Mouse (Mus musculus) heart, embryonic 13.5 days (tissue): ENCODE results near the gene Gm9817. TPM values are rescaled to one million over a fixed set of nuclear protein-coding genes. Genes with fewer than 3 reads are reported as not detected.

Experiments
- ATAC-seq: fragments of 200-750 bp; cut with Nextera tagmentation; 2 replicates; pipeline ENCODE4 v1.8.0; 2017; ENCODE audit warnings: moderate TSS enrichment; ENCODE audit not compliant: insufficient number of reproducible peaks, low FRiP score, low TSS enrichment; ENCODE audit errors: extremely low read depth
- H3K27ac ChIP-seq: fragments of 300-500 bp; sonication (generic); replicated peaks from 2 replicates; pipeline ENCODE4 v1.5.1; 2015; ENCODE audit warnings: moderate library complexity, mild to moderate bottlenecking, inconsistent platforms
- H3K27me3 ChIP-seq: fragments of 300-500 bp; sonication (generic); replicated peaks from 2 replicates; pipeline ENCODE4 v1.6.1; 2015; ENCODE audit warnings: mild to moderate bottlenecking, inconsistent platforms
- H3K36me3 ChIP-seq: fragments of 300-500 bp; sonication (generic); 2 replicates; pipeline ENCODE4 v1.6.1; 2015; ENCODE audit warnings: mild to moderate bottlenecking, inconsistent platforms
- H3K4me1 ChIP-seq: fragments of 300-500 bp; sonication (generic); 2 replicates; pipeline ENCODE4 v1.6.1; 2015; ENCODE audit warnings: inconsistent platforms
- H3K4me2 ChIP-seq: fragments of 300-500 bp; sonication (generic); 2 replicates; pipeline ENCODE4 v1.6.1; 2015; ENCODE audit warnings: inconsistent platforms, mild to moderate bottlenecking, moderate library complexity
- H3K4me3 ChIP-seq: fragments of 300-500 bp; sonication (generic); 2 replicates; pipeline ENCODE4 v1.5.1; 2015; ENCODE audit warnings: moderate library complexity, mild to moderate bottlenecking, inconsistent platforms
- H3K9ac ChIP-seq: fragments of 300-500 bp; sonication (generic); 2 replicates; pipeline ENCODE4 v1.6.1; 2015; ENCODE audit warnings: inconsistent platforms, mild to moderate bottlenecking, moderate library complexity
- H3K9me3 ChIP-seq: fragments of 300-500 bp; sonication (generic); 2 replicates; pipeline ENCODE4 v1.6.1; 2016; ENCODE audit warnings: inconsistent platforms
- WGBS: fragments of 180-500 bp; shearing (Covaris S2); methylation state at CpG from one replicate; pipeline ENCODE4 v1.1.7; 2015; ENCODE audit warnings: mixed read lengths; 5-methylcytosine and 5-hydroxymethylcytosine counted together
- polyA plus RNA-seq: library from polyadenylated mRNA; unstranded; fragments of >200 nt; fragmentation: Nextera tagmentation; extraction: Ambion mirVana; gene quantifications from 2 replicates; pipeline ENCODE4 v1.2.1, GENCODE M21; 2015

Gene Gm9817
- polyA plus RNA-seq, 1 experiment from 2014 or later = 0.12 TPM

- no peak overlapping the region for H3K27ac ChIP-seq
- H3K9me3 ChIP-seq = no peaks in the 10 kb centered on the region
- 63% methylated on average over 13 of the region's 13 CpGs for WGBS
- H3K36me3 ChIP-seq = no peaks in the 10 kb centered on the region
- no peak overlapping the region for H3K4me3 ChIP-seq
- no peak for ATAC-seq
- H3K27me3 ChIP-seq = no peaks in the 10 kb centered on the region
- no peak overlapping the region for H3K9ac ChIP-seq
- H3K4me2 ChIP-seq = no peak overlapping the region
- peaks cover 17% of the 10 kb centered on the region for H3K4me1 ChIP-seq
These were observed 11.4 kb downstream of the Gm9817 start for GRCm38 (mm10) chr13:45089846-45090245.

GRCm38 (mm10) chr13:45092816-45093215, 14.3 kb downstream of the Gm9817 start:
- Histone ChIP-seq H3K4me2 (no peak overlapping the region), H3K27me3 (no peaks in the 10 kb centered on the region), H3K27ac (no peak overlapping the region), H3K9me3 (no peaks in the 10 kb centered on the region), H3K36me3 (no peaks in the 10 kb centered on the region), H3K4me3 (no peak overlapping the region), H3K9ac (no peak overlapping the region), H3K4me1 (peaks cover 17% of the 10 kb centered on the region)
- 66% methylated on average over 4 of the region's 4 CpGs for WGBS
- no peak for ATAC-seq

GRCm38 (mm10) chr13:45095028-45095427, 16.5 kb downstream of the Gm9817 start:
- no peak overlapping the region for H3K9ac ChIP-seq
- 78% methylated on average over 9 of the region's 9 CpGs for WGBS
- ATAC-seq = no peak
- H3K36me3 ChIP-seq = no peaks in the 10 kb centered on the region
- no peaks in the 10 kb centered on the region for H3K9me3 ChIP-seq
- H3K27me3 ChIP-seq = no peaks in the 10 kb centered on the region
- H3K4me3 ChIP-seq = no peak overlapping the region
- no peak overlapping the region for H3K27ac ChIP-seq
- no peaks in the 10 kb centered on the region; the same call in 1 of the 2 replicates for H3K4me1 ChIP-seq
- no peak overlapping the region for H3K4me2 ChIP-seq

- WGBS = 64% methylated on average over 10 of the region's 10 CpGs
- Histone ChIP-seq H3K9me3 (no peaks in the 10 kb centered on the region), H3K4me2 (no peak overlapping the region), H3K27ac (no peak overlapping the region), H3K4me3 (no peak overlapping the region), H3K27me3 (no peaks in the 10 kb centered on the region), H3K4me1 (no peaks in the 10 kb centered on the region), H3K9ac (no peak overlapping the region), H3K36me3 (no peaks in the 10 kb centered on the region)
- ATAC-seq = no peak
These were observed 21.2 kb downstream of the Gm9817 start for GRCm38 (mm10) chr13:45099582-45100229.

- Histone ChIP-seq H3K9me3 (no peaks in the 10 kb centered on the region), H3K4me2 (no peak overlapping the region), H3K27me3 (no peaks in the 10 kb centered on the region), H3K4me1 (no peaks in the 10 kb centered on the region), H3K4me3 (no peak overlapping the region), H3K36me3 (no peaks in the 10 kb centered on the region), H3K9ac (no peak overlapping the region), H3K27ac (no peak overlapping the region)
- 66% methylated on average over 3 of the region's 3 CpGs for WGBS
- no peak for ATAC-seq
These were observed 28.0 kb downstream of the Gm9817 start for GRCm38 (mm10) chr13:45106480-45106879.

GRCm38 (mm10) chr13:45108851-45109390, 30.4 kb downstream of the Gm9817 start:
- no peak overlapping the region for H3K9ac ChIP-seq
- H3K4me2 ChIP-seq = no peak overlapping the region
- no peak overlapping the region for H3K27ac ChIP-seq
- H3K4me1 ChIP-seq = no peaks in the 10 kb centered on the region
- H3K4me3 ChIP-seq = no peak overlapping the region
- no peak for ATAC-seq
- H3K36me3 ChIP-seq = no peaks in the 10 kb centered on the region
- no peaks in the 10 kb centered on the region for H3K9me3 ChIP-seq
- 52% methylated on average over 7 of the region's 7 CpGs for WGBS
- no peaks in the 10 kb centered on the region for H3K27me3 ChIP-seq

- ATAC-seq = no peak
These were observed 39.9 kb downstream of the Gm9817 start for GRCm38 (mm10) chr13:45118375-45118774.

GRCm38 (mm10) chr13:45118822-45119221, 40.3 kb downstream of the Gm9817 start:
- Histone ChIP-seq H3K36me3 (no peaks in the 10 kb centered on the region), H3K4me2 (no peak overlapping the region), H3K4me3 (no peak overlapping the region), H3K9me3 (no peaks in the 10 kb centered on the region), H3K4me1 (no peaks in the 10 kb centered on the region), H3K27me3 (no peaks in the 10 kb centered on the region), H3K27ac (no peak overlapping the region), H3K9ac (no peak overlapping the region)
- WGBS = 61% methylated on average over 3 of the region's 3 CpGs
- no peak for ATAC-seq

More at GRCm38 (mm10) chr13:45118375-45118774, 39.9 kb downstream of the Gm9817 start:
- Histone ChIP-seq H3K9me3 (no peaks in the 10 kb centered on the region), H3K36me3 (no peaks in the 10 kb centered on the region), H3K4me3 (no peak overlapping the region), H3K27me3 (no peaks in the 10 kb centered on the region), H3K9ac (no peak overlapping the region), H3K27ac (no peak overlapping the region), H3K4me2 (no peak overlapping the region), H3K4me1 (no peaks in the 10 kb centered on the region)
- WGBS = 67% methylated on average over 5 of the region's 5 CpGs

Other genes with a start within 250 kb of the Gm9817 start
- gene Dtnbp1, start 76.5 kb upstream of the Gm9817 start, polyA plus RNA-seq = 78.2 and 88.4 TPM in 2 replicates